21 mouse cellular contexts compared by ENCODE assay signal in genomic region chr12:76360868-76361267, GRCm38 (mm10). TPM values are rescaled to one million over a fixed set of nuclear protein-coding genes. Genes with fewer than 3 reads are reported as not detected.
"Had no signal": no experiment of that assay in that cellular context is flagged by ENCODE, and none has a peak within 500 bp of the region (broad histone marks: within the 10 kb centered on the region; RNA-seq: fewer than 3 reads in every experiment).

No protein-coding gene starts in this region.

- DNase-seq: lung, adult 2 months; lung, postnatal 14 days; lung, postnatal 36 days; midbrain, embryonic 14.5 days; retina, postnatal 1 day; right cerebral cortex, adult 18-20 months; right cerebral cortex, postnatal 25 days; right cerebral cortex, postnatal 4 days; spleen, adult 18-20 months; thymus, adult 18-20 months; thymus, postnatal 36 days had no signal

- H3K9ac ChIP-seq: lung, embryonic 15.5 days; midbrain, embryonic 12.5 days; neural tube, embryonic 13.5 days; neural tube, embryonic 15.5 days had no signal

- H3K27ac ChIP-seq: lung, embryonic 15.5 days; midbrain, embryonic 10.5 days; midbrain, embryonic 12.5 days; neural tube, embryonic 13.5 days; neural tube, embryonic 15.5 days had no signal

- H3K27me3 ChIP-seq: lung, embryonic 15.5 days; midbrain, embryonic 12.5 days; neural tube, embryonic 13.5 days; neural tube, embryonic 15.5 days had no signal

- H3K4me3 ChIP-seq: lung, embryonic 15.5 days; midbrain, embryonic 10.5 days; midbrain, embryonic 12.5 days; myocyte; neural tube, embryonic 13.5 days; neural tube, embryonic 15.5 days had no signal

- H3K4me2 ChIP-seq: lung, embryonic 15.5 days; midbrain, embryonic 12.5 days; neural tube, embryonic 13.5 days; neural tube, embryonic 15.5 days had no signal

- H3K9me3 ChIP-seq: lung, embryonic 15.5 days; midbrain, embryonic 10.5 days; midbrain, embryonic 12.5 days; neural tube, embryonic 13.5 days; neural tube, embryonic 15.5 days had no signal

- H3K36me3 ChIP-seq: lung, embryonic 15.5 days; midbrain, embryonic 12.5 days; neural tube, embryonic 13.5 days; neural tube, embryonic 15.5 days had no signal

- ATAC-seq: lung, postnatal 0 days; midbrain, embryonic 16.5 days had no signal

RNA-seq across cellular contexts. Expression of gene Ppp1r36, which starts 56.5 kb away (rescaled TPM):
- total RNA-seq: megakaryocyte-erythroid progenitor cell, adult 5-6 weeks had no signal
- polyA plus RNA-seq: myocyte; small intestine, adult 2 months had no signal
